Mouse (Mus musculus) ES-CJ7 (cell line): Measurements from ENCODE around the gene Ifitm1.
A peak's percentile ranks its signal among the peaks of the same experiment; 100 is the strongest.
"Not testable (repeated sequence)": the region's sequence is repeated elsewhere in the genome, so short reads cannot be mapped to it uniquely, and the experiment has no call there.

ENCODE experiments used
- DNase-seq: peaks from one replicate; pipeline ENCODE4 v3.0.0; 2011; ENCODE audit warnings: low read depth, low spot score

Gene Ifitm1

GRCm38 (mm10) chr7:140974940-140975339 is 7.9 kb downstream of the Ifitm1 start:
- DNase-seq: no peak

DNA sequence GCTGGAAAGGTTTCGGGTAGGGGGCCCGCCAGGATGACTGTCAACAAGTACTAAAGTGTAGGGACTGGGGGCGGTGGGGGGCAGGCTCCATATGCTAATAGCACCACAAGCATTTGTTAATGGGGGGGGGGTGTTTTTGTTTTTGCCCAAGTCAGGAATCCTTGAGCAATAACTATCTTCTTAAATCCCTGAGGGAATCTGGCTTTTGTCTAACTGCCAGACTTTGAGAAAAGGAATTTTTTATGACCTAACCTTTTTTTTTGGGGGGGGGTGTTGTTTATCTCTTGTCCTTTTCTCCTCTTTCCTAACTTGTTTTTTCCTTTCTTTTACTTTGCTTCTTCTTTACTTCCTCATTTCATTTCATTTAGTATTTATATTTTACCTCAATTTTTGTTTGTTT is 8.4 kb downstream of the Ifitm1 start:
- DNase-seq: no peak

DNA sequence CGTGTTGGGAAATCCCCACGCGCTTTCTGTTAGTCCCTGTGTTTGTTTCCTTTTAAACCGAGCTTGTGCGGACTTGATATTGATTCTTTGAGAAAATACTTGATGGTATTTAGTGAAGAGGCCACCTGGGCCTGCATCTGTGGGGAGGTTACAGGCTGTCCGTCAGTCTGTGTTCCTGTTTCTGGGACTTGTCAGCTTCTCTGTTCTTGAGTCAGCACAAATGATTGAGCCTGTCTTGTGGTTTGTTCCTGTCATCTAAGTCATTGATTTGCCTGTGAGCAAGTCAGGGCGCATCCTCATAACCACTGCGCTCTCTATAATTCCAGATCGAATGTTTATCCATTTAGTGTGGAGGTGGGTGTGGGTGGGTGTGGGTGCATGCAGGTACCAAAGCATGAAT is 9.7 kb downstream of the Ifitm1 start:
- not testable (repeated sequence) for DNase-seq

- DNase-seq: no peak
Observed at GRCm38 (mm10) chr7:140981704-140982103, 14.7 kb downstream of the Ifitm1 start.

DNA sequence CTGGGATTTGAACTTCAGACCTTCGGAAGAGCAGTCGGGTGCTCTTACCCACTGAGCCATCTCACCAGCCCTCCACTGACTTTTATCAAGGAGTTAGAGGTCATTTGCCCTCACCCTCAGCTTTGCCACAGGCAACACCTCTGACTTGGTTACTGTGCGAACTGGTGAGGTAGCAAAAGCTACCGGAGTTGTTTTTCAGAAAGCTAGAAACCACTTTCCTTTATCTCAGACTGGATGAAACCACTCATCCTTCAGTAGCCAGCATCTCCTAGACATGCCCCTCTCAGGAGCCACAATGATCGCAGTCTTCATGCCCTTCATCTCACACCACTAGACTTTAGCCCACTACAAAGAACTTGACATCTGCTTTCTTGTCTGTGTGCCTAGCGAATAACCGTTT is 15.9 kb downstream of the Ifitm1 start:
- DNase-seq: no peak

- DNase-seq: no peak
Observed at GRCm38 (mm10) chr7:140987182-140988138, 20.4 kb downstream of the Ifitm1 start.

DNA sequence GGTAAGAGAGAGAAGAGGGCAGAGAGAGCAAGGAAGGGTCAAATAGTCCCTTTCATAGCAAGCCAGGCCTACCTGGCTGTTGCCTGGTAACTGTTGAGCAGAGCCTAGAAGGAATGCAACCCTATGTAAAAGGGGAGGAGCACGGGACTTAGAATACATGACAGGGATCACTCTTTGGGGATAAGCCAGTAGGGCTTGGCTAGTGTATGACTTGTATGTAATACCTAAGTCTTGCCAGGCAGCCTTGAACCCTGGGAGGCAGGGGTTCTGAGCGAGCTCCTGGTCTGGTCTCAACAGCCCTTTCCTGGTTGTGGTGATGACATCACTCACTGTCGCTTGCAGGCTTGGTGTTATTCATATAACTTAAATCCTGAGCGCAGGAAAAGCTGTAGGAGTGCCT is 22.0 kb downstream of the Ifitm1 start:
- DNase-seq: no peak

DNA sequence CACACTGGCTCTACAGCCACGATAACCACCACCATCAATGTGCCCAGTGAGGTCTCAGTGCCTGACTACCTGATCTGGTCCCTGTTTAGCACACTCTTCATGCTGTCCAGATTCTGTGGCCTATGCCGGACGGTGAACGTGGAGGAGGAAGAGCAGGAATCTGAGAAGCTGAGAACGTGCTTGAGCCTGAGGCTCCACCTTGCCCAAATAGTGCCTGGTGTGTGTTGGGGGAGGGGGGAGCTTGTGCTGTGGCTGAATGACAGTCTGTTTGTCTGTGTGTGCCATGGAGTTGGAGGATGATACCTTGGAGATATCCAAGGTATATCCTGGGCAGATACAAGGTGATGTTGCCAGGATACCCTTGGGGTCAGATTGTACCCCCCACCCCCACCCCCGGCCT is 23.2 kb downstream of the Ifitm1 start:
- DNase-seq: no peak

DNA sequence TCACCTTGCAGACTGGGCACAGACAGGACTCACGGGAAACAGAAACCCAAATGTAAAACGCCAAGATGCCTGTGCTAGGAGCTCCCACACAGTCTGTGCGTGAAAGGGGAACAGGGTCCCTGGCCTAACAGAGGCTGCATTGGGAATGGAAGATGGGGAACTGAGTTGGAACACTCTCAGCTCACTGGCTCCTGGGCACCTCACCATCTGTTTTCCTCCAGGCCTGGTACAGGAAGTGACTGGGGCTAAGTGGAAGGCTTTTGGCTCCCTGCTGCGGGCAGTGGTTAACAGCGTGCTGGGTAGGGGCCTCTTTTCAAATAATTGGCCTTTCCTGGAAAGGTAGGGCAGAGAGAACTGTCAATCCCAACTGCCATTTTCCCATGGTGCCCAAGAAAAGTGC is 23.6 kb downstream of the Ifitm1 start:
- no peak for DNase-seq

- DNase-seq: no peak
Observed at GRCm38 (mm10) chr7:140991117-140991689, 24.2 kb downstream of the Ifitm1 start.

DNA sequence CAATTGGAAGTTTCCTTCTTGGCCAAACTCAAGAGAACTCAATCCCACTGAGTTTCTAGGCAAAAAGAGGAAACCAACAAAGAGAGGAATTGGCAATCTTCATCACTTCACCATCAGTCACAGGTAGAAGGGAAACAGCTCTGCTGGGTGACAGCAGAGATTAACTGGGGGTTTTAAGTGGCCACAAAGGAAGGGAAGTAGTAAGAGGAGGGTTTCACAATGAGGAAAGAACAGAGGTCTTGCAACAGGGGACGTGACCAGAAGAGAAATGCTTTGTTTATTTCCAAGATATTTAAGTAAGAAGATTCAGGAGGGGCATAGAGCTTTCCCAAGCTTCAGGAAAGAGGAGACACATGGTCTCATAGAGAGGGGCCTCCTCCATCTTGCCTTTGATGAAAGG is 30.8 kb downstream of the Ifitm1 start:
- no peak for DNase-seq

- no peak for DNase-seq
Observed at GRCm38 (mm10) chr7:140998853-140999700, 32.1 kb downstream of the Ifitm1 start.

DNA sequence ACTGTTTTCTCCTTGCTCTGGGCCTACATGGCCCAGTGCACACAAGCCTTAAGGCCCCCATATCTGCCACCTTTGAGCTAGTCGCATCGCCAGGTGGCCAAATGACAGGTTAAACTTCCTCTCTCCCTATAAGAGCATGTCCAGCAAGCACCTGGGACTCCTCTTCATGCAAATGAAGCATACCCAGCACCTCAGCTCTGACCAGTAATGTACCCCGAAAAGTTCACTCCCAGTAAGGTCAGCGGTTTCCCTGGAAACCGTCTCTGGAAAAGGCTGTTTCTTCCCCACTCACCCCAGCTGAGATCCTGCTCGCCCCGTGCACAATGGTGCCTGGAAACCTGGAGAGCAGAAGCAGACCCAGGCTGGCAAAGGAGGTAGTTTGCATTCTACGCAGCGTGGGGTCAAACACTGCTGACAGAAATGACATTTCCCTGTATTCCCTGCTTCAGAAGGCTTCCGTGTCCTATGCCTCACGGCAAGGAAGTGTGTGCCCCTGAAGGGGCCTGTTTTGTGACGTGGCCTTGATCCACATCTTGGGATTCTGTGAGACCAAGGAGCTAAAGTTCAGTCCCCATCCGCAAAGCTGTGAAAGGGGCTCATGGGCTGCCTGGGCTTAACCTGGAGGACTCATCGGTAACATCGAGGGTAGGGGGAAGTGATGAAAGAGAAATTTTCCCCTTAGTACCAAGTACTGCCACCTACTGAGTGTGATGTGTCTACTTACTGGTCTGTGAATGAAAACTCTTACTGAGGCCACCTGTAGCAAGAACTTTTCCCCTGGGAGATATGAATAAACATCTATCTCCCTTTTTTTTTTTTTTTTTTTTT is 34.1 kb downstream of the Ifitm1 start:
- DNase-seq: no peak

- no peak for DNase-seq
Observed at GRCm38 (mm10) chr7:141003248-141004010, 36.4 kb downstream of the Ifitm1 start.

- DNase-seq: peak; percentile 56
Observed at GRCm38 (mm10) chr7:141006446-141006845, 39.4 kb downstream of the Ifitm1 start.

- DNase-seq: no peak
Observed at GRCm38 (mm10) chr7:141006914-141007313, 39.9 kb downstream of the Ifitm1 start.

GRCm38 (mm10) chr7:141008312-141008761 is 41.3 kb downstream of the Ifitm1 start:
- peak; percentile 93 for DNase-seq

GRCm38 (mm10) chr7:141008938-141009660 is 42.1 kb downstream of the Ifitm1 start:
- DNase-seq: peak; percentile 96

DNA sequence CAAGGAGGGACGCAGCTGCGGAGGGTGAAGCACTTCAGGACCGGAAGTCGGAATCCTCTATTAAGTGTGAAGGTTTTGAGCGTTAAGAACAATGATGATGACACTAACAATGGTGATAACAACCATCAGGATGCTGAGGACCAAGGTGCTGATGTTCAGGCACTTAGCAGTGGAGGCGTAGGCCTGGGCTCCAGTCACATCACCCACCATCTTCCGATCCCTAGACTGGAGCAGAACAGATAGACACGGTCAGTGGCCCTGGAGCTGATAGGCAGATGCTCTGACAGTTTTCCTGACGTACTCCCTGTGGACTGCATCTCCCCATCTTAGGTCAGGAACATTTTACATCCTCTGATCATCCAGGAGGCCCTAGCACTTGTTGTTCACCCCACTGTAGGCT is 42.6 kb downstream of the Ifitm1 start:
- DNase-seq: peak; percentile 29

DNA sequence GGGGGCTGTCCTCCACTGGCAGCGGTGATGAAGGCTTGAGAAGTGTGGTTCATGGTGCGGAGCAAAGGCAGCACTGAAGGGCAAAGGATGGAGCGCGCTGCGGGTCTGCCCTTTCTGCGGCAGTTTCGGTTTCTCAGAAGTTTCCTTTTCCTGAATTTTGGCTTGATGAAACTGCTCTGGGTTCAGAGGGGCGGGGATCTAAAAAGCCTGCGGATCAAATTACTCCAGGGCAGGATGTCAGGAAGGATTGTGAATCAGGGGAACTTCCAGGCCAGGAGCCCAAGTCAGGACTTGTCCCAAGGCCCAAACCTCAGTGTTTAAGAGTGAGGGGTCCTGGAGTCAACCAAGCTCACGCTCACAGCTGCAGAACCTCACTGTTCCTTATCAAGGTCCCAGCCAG is 43.6 kb downstream of the Ifitm1 start, which contains the start of gene Ifitm3:
Gene Ifitm3, minus strand, starts transcription at position 178 of the 400 bp plus-strand sequence.
- peak; percentile 76 for DNase-seq
